Mouse (Mus musculus) heart, embryonic 13.5 days (tissue): ENCODE measurements around the gene Sema6d. TPM values are rescaled to one million over a fixed set of nuclear protein-coding genes. Genes with fewer than 3 reads are reported as not detected.

Experiments used
- ATAC-seq: fragments of 200-750 bp; cut with Nextera tagmentation; 2 replicates; pipeline ENCODE4 v1.8.0; 2017; ENCODE audit warnings: moderate TSS enrichment; ENCODE audit not compliant: insufficient number of reproducible peaks, low FRiP score, low TSS enrichment; ENCODE audit errors: extremely low read depth
- H3K27ac ChIP-seq: fragments of 300-500 bp; sonication (generic); replicated peaks from 2 replicates; pipeline ENCODE4 v1.5.1; 2015; ENCODE audit warnings: moderate library complexity, mild to moderate bottlenecking, inconsistent platforms
- H3K27me3 ChIP-seq: fragments of 300-500 bp; sonication (generic); replicated peaks from 2 replicates; pipeline ENCODE4 v1.6.1; 2015; ENCODE audit warnings: mild to moderate bottlenecking, inconsistent platforms
- H3K36me3 ChIP-seq: fragments of 300-500 bp; sonication (generic); 2 replicates; pipeline ENCODE4 v1.6.1; 2015; ENCODE audit warnings: mild to moderate bottlenecking, inconsistent platforms
- H3K4me1 ChIP-seq: fragments of 300-500 bp; sonication (generic); 2 replicates; pipeline ENCODE4 v1.6.1; 2015; ENCODE audit warnings: inconsistent platforms
- H3K4me2 ChIP-seq: fragments of 300-500 bp; sonication (generic); 2 replicates; pipeline ENCODE4 v1.6.1; 2015; ENCODE audit warnings: inconsistent platforms, mild to moderate bottlenecking, moderate library complexity
- H3K4me3 ChIP-seq: fragments of 300-500 bp; sonication (generic); 2 replicates; pipeline ENCODE4 v1.5.1; 2015; ENCODE audit warnings: moderate library complexity, mild to moderate bottlenecking, inconsistent platforms
- H3K9ac ChIP-seq: fragments of 300-500 bp; sonication (generic); 2 replicates; pipeline ENCODE4 v1.6.1; 2015; ENCODE audit warnings: inconsistent platforms, mild to moderate bottlenecking, moderate library complexity
- H3K9me3 ChIP-seq: fragments of 300-500 bp; sonication (generic); 2 replicates; pipeline ENCODE4 v1.6.1; 2016; ENCODE audit warnings: inconsistent platforms
- WGBS: fragments of 180-500 bp; shearing (Covaris S2); methylation state at CpG from one replicate; pipeline ENCODE4 v1.1.7; 2015; ENCODE audit warnings: mixed read lengths; 5-methylcytosine and 5-hydroxymethylcytosine counted together
- polyA plus RNA-seq: library from polyadenylated mRNA; unstranded; fragments of >200 nt; fragmentation: Nextera tagmentation; extraction: Ambion mirVana; gene quantifications from 2 replicates; pipeline ENCODE4 v1.2.1, GENCODE M21; 2015

Sema6d gene
- polyA plus RNA-seq, 1 experiment from 2014 or later = 18.8 TPM

DNA sequence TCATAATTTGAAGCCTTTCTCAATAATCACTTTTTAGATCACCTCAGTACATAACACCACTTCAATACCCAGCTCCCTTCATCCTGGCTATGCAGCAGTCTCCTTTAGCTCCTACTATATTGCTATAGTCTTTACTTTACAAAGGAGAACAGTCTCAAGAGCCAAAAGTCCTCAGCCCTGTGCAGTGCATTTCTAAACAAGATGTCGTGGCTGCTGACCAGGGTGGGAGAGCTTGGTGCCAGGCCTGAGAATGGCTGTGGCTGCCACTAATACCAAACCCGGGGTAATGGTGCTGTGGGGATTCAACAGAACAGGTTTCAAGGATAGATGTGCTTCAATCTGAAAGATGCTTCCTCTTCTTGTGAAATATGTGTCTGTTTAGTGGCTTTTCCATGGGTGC is 264.9 kb downstream of the Sema6d start:
- Histone ChIP-seq H3K27me3 (no peaks in the 10 kb centered on the region), H3K9me3 (no peaks in the 10 kb centered on the region), H3K36me3 (no peaks in the 10 kb centered on the region), H3K4me2 (no peak overlapping the region), H3K4me1 (no peaks in the 10 kb centered on the region), H3K27ac (no peak overlapping the region), H3K4me3 (no peak overlapping the region), H3K9ac (no peak overlapping the region)
- ATAC-seq = no peak
- whole genome bisulfite sequencing = 78% methylated on average over 2 of the region's 2 CpGs

DNA sequence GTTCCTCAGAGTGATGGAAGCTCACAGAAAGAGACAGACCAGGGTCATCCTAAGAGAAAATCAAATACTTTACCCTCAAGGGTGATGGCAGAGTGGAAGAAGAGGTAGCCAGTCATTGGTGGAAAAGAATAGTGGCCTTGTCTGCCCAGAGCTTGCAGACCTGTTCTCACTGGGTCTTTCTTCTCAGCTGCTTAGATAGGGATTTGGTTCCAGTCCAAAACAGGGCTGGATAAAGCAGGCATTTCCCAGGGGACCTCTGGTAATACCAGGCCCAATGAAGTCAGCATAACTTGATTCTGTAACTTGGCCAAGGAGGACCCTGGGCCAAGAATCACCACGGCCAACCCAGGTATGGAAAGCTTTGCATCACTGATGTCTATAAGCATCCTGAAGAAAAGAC is 279.5 kb downstream of the Sema6d start:
- Histone ChIP-seq H3K4me3 (no peak overlapping the region), H3K36me3 (no peaks in the 10 kb centered on the region), H3K4me2 (no peak overlapping the region), H3K27me3 (no peaks in the 10 kb centered on the region), H3K27ac (peak overlapping the region; percentile 72), H3K9me3 (no peaks in the 10 kb centered on the region), H3K4me1 (peaks cover 37% of the 10 kb centered on the region), H3K9ac (no peak overlapping the region)
- 24% methylated on average over 1 of the region's 1 CpGs for WGBS
- ATAC-seq = no peak

DNA sequence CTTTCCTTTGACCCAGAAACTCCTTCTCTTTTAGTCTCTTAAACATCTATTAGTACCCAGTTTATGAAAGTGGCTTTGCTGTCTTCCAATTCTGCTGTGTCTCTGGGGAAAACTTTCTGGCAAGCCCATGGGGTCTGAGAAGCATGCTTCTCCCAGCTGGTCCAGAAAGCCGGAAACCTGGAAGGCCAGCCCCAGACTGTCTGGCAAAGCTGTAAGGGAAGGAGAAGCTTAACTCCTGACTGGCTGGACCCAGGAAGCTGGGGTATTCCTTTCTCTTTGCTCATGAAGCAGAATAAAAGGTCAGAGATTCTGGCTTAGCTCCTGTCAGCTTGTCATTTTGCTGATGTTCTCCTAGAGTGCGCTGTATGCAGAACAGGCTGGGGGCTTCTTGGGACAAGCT is 280.2 kb downstream of the Sema6d start:
- H3K9ac ChIP-seq = peak overlapping the region; percentile 52; the same call in 1 of the 2 replicates
- no peak overlapping the region for H3K4me2 ChIP-seq
- peak overlapping the region; percentile 72 for H3K27ac ChIP-seq
- no peaks in the 10 kb centered on the region for H3K27me3 ChIP-seq
- no peaks in the 10 kb centered on the region for H3K36me3 ChIP-seq
- ATAC-seq = peak; percentile 42; the same call in 1 of the 2 replicates
- peaks cover 37% of the 10 kb centered on the region for H3K4me1 ChIP-seq
- WGBS = 44% methylated on average over 2 of the region's 2 CpGs
- H3K9me3 ChIP-seq = no peaks in the 10 kb centered on the region
- no peak overlapping the region for H3K4me3 ChIP-seq

DNA sequence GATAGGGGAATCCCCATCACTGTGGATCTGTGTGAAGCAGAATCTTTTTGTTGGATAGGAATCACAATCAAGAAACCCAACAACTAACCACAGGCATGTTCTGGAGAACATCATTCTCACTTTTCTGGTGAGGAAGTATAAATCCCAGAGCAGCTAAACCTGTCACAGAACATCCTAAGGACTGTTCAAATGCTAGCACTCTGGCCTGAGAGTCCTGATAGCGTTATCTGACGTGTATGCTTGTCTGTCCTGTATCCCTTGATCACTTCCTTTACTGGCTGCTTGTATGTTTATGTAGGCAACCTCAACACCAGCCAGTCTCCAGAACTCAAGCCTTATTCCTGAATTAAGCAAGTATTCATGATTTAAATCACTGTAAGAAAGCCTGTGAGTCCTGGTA is 281.6 kb downstream of the Sema6d start:
- Histone ChIP-seq H3K27me3 (no peaks in the 10 kb centered on the region), H3K4me2 (no peak overlapping the region), H3K4me1 (peaks cover 37% of the 10 kb centered on the region), H3K9ac (no peak overlapping the region), H3K9me3 (no peaks in the 10 kb centered on the region), H3K36me3 (no peaks in the 10 kb centered on the region), H3K4me3 (no peak overlapping the region), H3K27ac (peak overlapping the region; percentile 58)
- ATAC-seq = no peak; the same call in 1 of the 2 replicates
- WGBS = 8% methylated on average over 2 of the region's 2 CpGs

DNA sequence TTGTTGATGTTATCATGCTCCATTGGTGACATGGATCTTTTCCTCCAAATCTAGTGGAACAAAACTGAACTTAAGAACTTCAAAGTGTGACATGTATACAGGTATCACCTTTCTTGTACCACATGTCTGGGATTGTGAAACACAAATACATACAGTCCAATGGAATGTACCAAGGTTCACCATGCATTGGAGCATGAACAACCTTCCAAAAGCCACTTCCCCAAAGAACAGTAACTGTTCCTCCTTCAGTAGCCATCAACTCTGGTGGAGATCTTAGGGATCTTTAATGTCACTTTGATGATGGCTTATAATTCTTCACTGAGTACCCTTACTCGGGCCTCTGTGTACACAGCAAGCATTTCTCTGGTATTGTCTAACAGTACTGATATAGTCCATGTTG is 295.3 kb downstream of the Sema6d start:
- Histone ChIP-seq H3K4me2 (no peak overlapping the region), H3K9ac (no peak overlapping the region), H3K27ac (no peak overlapping the region), H3K27me3 (no peaks in the 10 kb centered on the region), H3K9me3 (no peaks in the 10 kb centered on the region), H3K4me3 (no peak overlapping the region), H3K4me1 (peaks cover under 1% of the 10 kb centered on the region; the same call in 1 of the 2 replicates), H3K36me3 (no peaks in the 10 kb centered on the region)
- WGBS = 74% methylated on average over 1 of the region's 1 CpGs
- no peak for ATAC-seq

DNA sequence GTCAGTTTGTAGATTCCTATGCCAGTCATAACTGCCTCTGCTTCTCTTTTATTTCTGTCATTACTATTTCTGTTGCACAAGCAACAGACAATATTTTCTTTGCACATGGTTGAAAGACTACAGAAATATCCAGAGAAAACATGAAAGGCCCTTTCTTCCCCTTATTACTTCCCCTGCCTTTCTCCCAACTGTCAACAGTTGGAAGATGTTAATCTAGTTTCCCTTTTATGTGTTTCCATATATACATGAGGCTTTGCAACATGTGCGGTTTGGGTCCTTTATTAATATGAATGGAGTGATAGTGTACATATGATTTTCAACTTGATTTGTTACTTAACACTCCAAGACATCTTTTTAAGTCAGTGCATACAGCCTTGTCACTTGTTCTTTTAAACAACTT is 296.0 kb downstream of the Sema6d start:
- H3K27ac ChIP-seq = no peak overlapping the region
- H3K36me3 ChIP-seq = no peaks in the 10 kb centered on the region
- no peak overlapping the region for H3K4me2 ChIP-seq
- no peak for ATAC-seq
- no peaks in the 10 kb centered on the region for H3K4me1 ChIP-seq
- WGBS = 67% methylated on average over 1 of the region's 1 CpGs
- H3K9ac ChIP-seq = no peak overlapping the region
- no peaks in the 10 kb centered on the region for H3K27me3 ChIP-seq
- H3K4me3 ChIP-seq = no peak overlapping the region
- H3K9me3 ChIP-seq = no peaks in the 10 kb centered on the region

DNA sequence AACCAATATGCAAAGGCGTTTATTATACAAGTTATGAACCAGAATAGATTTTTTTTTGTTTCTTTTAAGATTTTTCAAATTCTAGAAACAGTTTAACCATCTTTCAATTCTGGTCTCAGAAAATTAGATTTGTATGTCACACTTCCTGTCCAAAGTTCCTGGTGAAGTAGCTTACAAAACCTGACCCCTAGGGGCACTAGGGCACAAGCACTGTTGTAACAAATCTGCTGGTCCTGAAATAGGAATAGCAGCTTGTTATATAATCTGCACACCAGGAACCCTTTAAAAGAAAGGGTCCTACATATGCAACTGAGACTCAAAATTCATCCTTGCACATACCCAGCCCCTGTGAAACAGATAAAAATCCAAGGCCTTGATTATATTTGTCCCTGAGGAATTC is 298.5 kb downstream of the Sema6d start:
- Histone ChIP-seq H3K27ac (no peak overlapping the region), H3K4me1 (no peaks in the 10 kb centered on the region), H3K9me3 (no peaks in the 10 kb centered on the region), H3K27me3 (no peaks in the 10 kb centered on the region), H3K4me2 (no peak overlapping the region), H3K4me3 (no peak overlapping the region), H3K36me3 (no peaks in the 10 kb centered on the region), H3K9ac (no peak overlapping the region)
- WGBS = 74% methylated on average over 1 of the region's 1 CpGs
- no peak for ATAC-seq

DNA sequence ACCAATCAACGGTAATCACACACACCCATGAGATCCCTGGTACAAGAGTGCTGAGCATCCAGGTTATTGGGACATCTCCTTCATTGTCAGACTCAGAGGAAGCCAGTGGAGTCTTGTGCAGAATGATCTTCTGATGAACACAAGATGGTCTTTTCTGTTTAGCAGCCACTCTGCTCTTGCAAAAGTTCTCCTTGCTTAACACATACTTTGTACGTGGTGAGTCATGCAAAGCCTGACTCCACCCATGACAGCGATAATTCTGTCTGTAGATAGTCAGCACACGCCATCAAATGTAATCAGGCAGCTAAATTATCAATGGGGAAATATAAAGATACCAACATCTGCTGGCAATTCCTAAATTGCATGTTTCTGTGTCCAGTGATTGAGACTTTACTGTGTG is 307.0 kb downstream of the Sema6d start:
- no peak overlapping the region for H3K27ac ChIP-seq
- no peak overlapping the region for H3K4me2 ChIP-seq
- H3K4me3 ChIP-seq = no peak overlapping the region
- 71% methylated on average over 4 of the region's 4 CpGs for WGBS
- H3K9ac ChIP-seq = no peak overlapping the region
- H3K27me3 ChIP-seq = no peaks in the 10 kb centered on the region
- H3K36me3 ChIP-seq = no peaks in the 10 kb centered on the region
- ATAC-seq = no peak
- H3K9me3 ChIP-seq = no peaks in the 10 kb centered on the region
- H3K4me1 ChIP-seq = no peaks in the 10 kb centered on the region

DNA sequence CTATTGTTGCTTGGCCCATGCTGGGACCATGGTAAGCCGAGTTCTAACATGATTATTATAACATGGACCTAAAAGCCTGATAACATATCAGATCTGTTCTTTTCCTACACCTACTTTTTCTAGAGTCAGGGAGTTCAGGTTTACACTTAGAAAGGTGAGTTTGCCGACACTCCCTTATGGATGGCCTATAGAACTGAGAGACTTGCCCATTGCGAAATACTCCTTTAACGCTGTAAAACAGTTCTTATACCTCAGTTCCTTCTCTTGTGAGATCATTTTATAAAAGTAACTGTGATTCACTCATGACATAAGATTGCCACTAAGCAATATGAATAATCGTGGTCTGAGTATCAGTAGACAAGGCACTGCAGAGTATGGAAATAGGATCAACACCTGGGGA is 307.5 kb downstream of the Sema6d start:
- Histone ChIP-seq H3K4me1 (0 out of 2 replicates have a peak, but pooled peaks cover 2% of the 10 kb centered on the region), H3K9ac (no peak overlapping the region), H3K4me3 (no peak overlapping the region), H3K36me3 (no peaks in the 10 kb centered on the region), H3K27ac (no peak overlapping the region), H3K4me2 (no peak overlapping the region), H3K9me3 (no peaks in the 10 kb centered on the region), H3K27me3 (no peaks in the 10 kb centered on the region)
- no peak for ATAC-seq
- WGBS = 88% methylated on average over 5 of the region's 5 CpGs

DNA sequence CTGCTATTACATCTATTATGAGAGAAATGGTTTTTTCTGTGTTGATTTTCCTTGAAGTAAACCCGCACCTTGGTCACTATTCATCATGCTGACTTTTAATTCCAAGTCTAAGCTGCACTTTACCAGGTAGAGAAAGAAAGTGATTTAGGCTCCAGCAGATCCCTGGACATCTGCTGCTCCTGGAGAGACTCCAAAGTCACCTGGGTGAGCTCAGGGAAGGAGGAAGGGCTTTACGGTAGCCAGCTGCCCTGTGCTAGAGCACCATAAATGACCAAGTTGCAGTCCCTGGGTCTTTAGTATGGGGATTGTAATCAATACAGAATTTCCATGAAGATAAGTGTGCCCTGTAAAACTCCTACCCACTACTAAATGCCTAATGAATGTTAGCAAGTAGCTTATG is 309.8 kb downstream of the Sema6d start:
- Histone ChIP-seq H3K27me3 (no peaks in the 10 kb centered on the region), H3K9me3 (no peaks in the 10 kb centered on the region), H3K36me3 (no peaks in the 10 kb centered on the region), H3K4me3 (no peak overlapping the region), H3K4me1 (peaks cover 21% of the 10 kb centered on the region), H3K27ac (no peak overlapping the region), H3K9ac (no peak overlapping the region), H3K4me2 (no peak overlapping the region)
- ATAC-seq = no peak
- 86% methylated on average over 2 of the region's 2 CpGs for WGBS

DNA sequence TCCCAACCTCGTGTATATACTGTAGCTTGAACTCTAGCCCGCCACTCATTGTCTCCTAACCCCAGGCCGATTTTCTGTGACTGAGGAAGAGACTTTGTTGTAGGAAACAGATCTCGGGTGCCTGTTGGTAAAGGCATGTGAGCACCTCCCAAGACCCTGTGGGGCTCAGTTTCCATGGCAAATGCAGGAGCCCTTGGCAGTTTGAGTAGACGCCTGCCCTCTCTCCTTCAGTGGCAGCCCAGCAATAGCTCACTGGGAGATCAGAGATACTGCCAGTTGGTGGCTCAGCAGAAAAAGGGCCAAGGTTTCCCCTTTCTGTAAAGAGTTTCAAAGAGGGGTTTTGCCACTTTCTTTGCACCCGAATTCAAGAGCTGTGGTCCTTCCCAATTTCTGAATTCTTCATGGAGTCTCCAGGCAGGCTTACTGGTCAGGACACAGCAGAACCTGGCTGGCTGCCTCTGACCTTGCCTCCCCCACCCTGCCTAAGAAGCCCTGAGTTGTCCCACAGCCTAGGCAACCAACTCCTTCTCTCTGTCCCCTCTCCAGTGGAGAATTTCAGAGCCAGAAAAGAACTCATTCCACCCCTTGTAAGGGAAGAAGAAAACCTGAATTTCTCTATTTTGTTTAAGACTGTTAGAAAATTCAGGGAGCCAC is 312.1 kb downstream of the Sema6d start:
- no peak for ATAC-seq
- H3K4me1 ChIP-seq = peaks cover 29% of the 10 kb centered on the region
- no peaks in the 10 kb centered on the region for H3K36me3 ChIP-seq
- no peaks in the 10 kb centered on the region for H3K27me3 ChIP-seq
- H3K27ac ChIP-seq = no peak overlapping the region
- H3K9me3 ChIP-seq = no peaks in the 10 kb centered on the region
- 61% methylated on average over 6 of the region's 6 CpGs for WGBS
- H3K4me2 ChIP-seq = no peak overlapping the region
- no peak overlapping the region for H3K9ac ChIP-seq
- no peak overlapping the region for H3K4me3 ChIP-seq

DNA sequence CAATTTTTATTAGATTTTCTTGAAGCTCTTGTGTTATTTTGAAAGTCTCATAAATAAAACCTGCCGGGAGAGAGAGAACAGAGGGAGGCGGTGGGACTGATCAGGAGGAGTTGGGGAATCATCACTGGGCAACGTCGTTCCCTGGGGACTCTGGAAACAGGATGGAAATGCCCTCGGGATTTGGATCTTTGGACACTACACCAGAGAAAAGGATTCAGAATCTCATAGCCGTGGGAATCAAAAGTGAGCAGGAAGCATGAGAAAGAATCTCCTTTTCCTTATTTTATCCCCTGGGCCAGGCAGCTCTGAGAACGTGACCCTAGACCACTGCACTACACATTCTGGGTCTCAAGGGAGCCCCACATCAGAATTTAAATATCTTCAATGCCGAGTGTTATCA is 313.8 kb downstream of the Sema6d start:
- WGBS = 59% methylated on average over 8 of the region's 8 CpGs
- H3K9ac ChIP-seq = no peak overlapping the region
- peaks cover 33% of the 10 kb centered on the region for H3K4me1 ChIP-seq
- peak overlapping the region; percentile 61; the same call in 1 of the 2 replicates for H3K27ac ChIP-seq
- no peaks in the 10 kb centered on the region for H3K27me3 ChIP-seq
- no peak overlapping the region for H3K4me2 ChIP-seq
- H3K9me3 ChIP-seq = no peaks in the 10 kb centered on the region
- ATAC-seq = no peak
- H3K4me3 ChIP-seq = no peak overlapping the region
- no peaks in the 10 kb centered on the region for H3K36me3 ChIP-seq
